Mouse (Mus musculus): ENCODE results near the gene Crim1. TPM values are rescaled to one million over a fixed set of nuclear protein-coding genes. Genes with fewer than 3 reads are reported as not detected.
A peak's percentile ranks its signal among the peaks of the same experiment; 100 is the strongest.

Crim1 gene
- 11.9 and 13.6 TPM in 2 replicates for polyA plus RNA-seq (2014; fragmentation: Nextera tagmentation; extraction: Ambion mirVana)

DNA sequence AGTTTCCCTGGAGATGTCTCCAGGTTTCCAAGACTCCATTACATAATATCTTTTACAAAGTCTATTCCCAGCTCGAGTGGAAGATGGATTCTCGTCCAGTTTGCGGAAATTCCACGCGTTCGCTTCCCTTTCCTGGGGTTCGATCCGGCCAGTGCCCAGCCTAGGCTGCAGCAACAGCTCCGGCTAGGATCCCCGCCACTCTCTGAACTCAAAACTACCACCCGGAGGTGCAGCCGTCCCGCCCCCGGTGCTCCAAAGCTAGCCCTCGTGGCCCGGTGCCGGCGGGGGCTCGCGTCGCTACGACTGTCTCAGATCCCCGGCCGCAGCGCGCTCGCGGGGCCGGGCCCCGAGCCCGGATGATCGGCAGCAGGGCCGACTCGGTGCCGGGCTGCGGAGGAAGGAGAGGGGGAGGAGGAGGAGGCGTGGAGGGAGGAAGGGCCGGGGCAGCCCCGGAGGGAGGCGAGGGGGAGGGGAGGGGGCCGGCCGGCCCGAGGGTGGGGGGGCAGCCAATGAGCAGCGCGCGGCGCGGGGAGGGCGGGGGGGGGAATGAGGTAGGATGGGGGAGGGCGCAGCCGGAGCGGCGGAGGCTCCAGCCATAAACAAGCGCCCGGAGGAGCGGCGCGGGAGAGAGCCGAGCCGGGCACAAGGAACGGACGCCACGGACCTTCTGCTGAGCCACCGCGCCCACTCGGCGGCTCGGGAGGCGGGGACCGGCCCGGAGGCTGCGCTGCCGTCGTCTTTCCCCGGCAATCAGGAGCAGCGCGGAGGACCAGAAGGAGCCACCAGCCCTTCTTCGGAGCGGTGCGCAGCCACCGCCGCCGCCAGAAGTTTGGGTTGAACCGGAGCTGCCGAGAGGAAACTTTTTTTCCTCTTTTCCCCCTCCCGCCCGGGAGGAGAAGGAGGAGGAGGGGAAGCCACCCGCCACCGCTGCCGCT, at the start of gene Crim1:
TSS of gene Crim1 (plus strand) at position 623 of the 935 bp plus-strand sequence.
- Histone ChIP-seq H3K36me3 (ENCODE audit: control insufficient read depth, insufficient read depth, low read length) (no peaks in the 10 kb centered on the region), H3K4me1 (ENCODE audit: control insufficient read depth, insufficient read depth, low read length) (peaks cover 21% of the 10 kb centered on the region), H3K4me2 (ENCODE audit: low read length) (peak within 1 kb of the TSS; percentile 98), H3K27me3 (ENCODE audit: control insufficient read depth, insufficient read depth, low read length) (no peaks in the 10 kb centered on the region), H3K9ac (replicated peaks; ENCODE audit: low read length) (peak within 1 kb of the TSS; percentile 73), H3K27ac (replicated peaks; ENCODE audit: low read depth, low read length) (peak within 1 kb of the TSS; percentile 91), H3K4me3 (replicated peaks; ENCODE audit: low read depth, low read length) (peak within 1 kb of the TSS; percentile 74), H3K9me3 (ENCODE audit: control insufficient read depth, low read length) (no peaks in the 10 kb centered on the region)
- peak; percentile 88 for DNase-seq
- WGBS: under 1% methylated on average over 61 of the region's 90 CpGs
- ATAC-seq (ENCODE audit: low FRiP score, low TSS enrichment): peak; percentile 82

GRCm38 (mm10) chr17:78151479-78152282, 48.4 kb upstream of the Crim1 start:
- Histone ChIP-seq H3K4me2 (ENCODE audit: low read length) (no peak overlapping the region), H3K9ac (replicated peaks; ENCODE audit: low read length) (no peak overlapping the region), H3K36me3 (ENCODE audit: control insufficient read depth, insufficient read depth, low read length) (no peaks in the 10 kb centered on the region), H3K27me3 (ENCODE audit: control insufficient read depth, insufficient read depth, low read length) (no peaks in the 10 kb centered on the region), H3K4me3 (replicated peaks; ENCODE audit: low read depth, low read length) (no peak overlapping the region), H3K9me3 (ENCODE audit: control insufficient read depth, low read length) (no peaks in the 10 kb centered on the region), H3K27ac (replicated peaks; ENCODE audit: low read depth, low read length) (no peak overlapping the region), H3K4me1 (ENCODE audit: control insufficient read depth, insufficient read depth, low read length) (no peaks in the 10 kb centered on the region)
- DNase-seq (peak; percentile 40), ATAC-seq (ENCODE audit: low FRiP score, low TSS enrichment) (no peak)
- 71% methylated on average over 13 of the region's 13 CpGs for WGBS

DNA sequence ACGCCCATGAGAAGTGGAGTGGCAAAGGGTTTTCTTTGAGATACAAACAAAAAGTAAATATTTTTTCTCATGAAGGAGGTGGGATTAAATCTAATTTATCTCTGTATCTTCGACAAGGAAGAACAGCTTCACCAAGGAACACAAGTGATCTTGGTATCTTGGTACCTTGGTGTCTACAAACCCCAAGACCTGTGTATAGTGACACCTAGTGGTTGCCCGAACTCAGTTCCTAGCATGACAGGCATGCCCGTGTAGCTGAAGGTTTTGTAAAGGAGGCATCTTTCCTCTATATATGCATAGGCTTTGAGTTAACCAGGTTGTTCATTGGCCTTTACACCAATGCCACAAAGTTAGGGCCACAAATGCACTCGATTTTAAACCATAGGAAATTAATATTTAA, 36.8 kb upstream of the Crim1 start:
- Histone ChIP-seq H3K9me3 (ENCODE audit: control insufficient read depth, low read length) (no peaks in the 10 kb centered on the region), H3K9ac (replicated peaks; ENCODE audit: low read length) (no peak overlapping the region), H3K4me3 (replicated peaks; ENCODE audit: low read depth, low read length) (no peak overlapping the region), H3K27ac (replicated peaks; ENCODE audit: low read depth, low read length) (no peak overlapping the region), H3K27me3 (ENCODE audit: control insufficient read depth, insufficient read depth, low read length) (no peaks in the 10 kb centered on the region), H3K4me1 (ENCODE audit: control insufficient read depth, insufficient read depth, low read length) (no peaks in the 10 kb centered on the region), H3K4me2 (ENCODE audit: low read length) (no peak overlapping the region), H3K36me3 (ENCODE audit: control insufficient read depth, insufficient read depth, low read length) (no peaks in the 10 kb centered on the region)
- WGBS: 32% methylated on average over 5 of the region's 5 CpGs
- ATAC-seq (ENCODE audit: low FRiP score, low TSS enrichment) (no peak), DNase-seq (peak; percentile 83)

DNA sequence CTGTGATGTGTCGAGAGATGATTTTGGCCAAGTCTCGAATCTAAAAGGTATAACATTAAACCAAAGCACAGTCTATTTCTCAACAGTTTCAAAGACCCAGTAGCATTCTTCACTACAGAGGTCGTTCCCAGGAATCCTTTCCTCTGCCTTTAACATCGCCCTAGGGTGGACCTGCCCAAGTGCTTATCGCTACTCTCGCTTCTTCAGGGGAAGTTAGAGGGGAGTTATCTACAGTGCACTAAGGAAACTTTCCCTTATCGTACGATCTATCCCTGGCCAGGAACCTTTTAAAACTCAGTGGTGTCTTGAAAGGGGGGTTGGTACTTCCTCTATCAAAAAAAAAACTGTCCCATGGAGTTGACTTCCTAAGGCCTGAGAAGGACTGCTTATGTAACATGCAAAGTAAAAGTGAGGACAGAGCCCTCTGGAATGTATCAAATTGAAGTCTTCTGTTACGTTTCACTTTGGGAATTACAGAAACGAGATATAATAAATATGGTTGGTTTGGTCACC, 36.3 kb upstream of the Crim1 start:
- H3K4me3 ChIP-seq (replicated peaks; ENCODE audit: low read depth, low read length): no peak overlapping the region
- DNase-seq (no peak), ATAC-seq (ENCODE audit: low FRiP score, low TSS enrichment) (no peak)
- H3K27me3 ChIP-seq (ENCODE audit: control insufficient read depth, insufficient read depth, low read length): no peaks in the 10 kb centered on the region
- no peaks in the 10 kb centered on the region for H3K9me3 ChIP-seq (ENCODE audit: control insufficient read depth, low read length)
- H3K4me1 ChIP-seq (ENCODE audit: control insufficient read depth, insufficient read depth, low read length): no peaks in the 10 kb centered on the region
- no peak overlapping the region for H3K4me2 ChIP-seq (ENCODE audit: low read length)
- no peak overlapping the region for H3K9ac ChIP-seq (replicated peaks; ENCODE audit: low read length)
- WGBS: 91% methylated on average over 10 of the region's 10 CpGs
- no peaks in the 10 kb centered on the region for H3K36me3 ChIP-seq (ENCODE audit: control insufficient read depth, insufficient read depth, low read length)
- H3K27ac ChIP-seq (replicated peaks; ENCODE audit: low read depth, low read length): no peak overlapping the region

DNA sequence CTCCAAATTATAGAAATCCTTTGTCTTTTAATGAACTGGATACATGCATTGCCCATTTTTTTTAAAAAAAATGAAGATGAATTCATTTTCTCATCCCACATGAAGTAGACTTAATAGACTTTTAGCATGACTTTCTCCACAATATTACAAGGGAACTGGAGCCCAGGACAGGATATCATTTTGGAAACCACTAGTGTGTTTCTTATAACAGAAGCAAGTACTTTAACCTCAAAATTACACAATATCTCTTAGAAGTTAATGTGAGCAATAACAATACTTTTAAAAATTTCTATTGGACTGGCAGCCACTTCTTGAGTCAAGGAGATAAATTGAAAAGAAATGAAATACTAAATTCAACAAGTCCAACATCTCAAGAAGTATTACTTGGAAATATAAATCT, 34.2 kb upstream of the Crim1 start:
- ATAC-seq (ENCODE audit: low FRiP score, low TSS enrichment): no peak

GRCm38 (mm10) chr17:78166566-78166965, 33.5 kb upstream of the Crim1 start:
- DNase-seq (no peak), ATAC-seq (ENCODE audit: low FRiP score, low TSS enrichment) (no peak)
- Histone ChIP-seq H3K9ac (replicated peaks; ENCODE audit: low read length) (no peak overlapping the region), H3K27ac (replicated peaks; ENCODE audit: low read depth, low read length) (no peak overlapping the region), H3K4me3 (replicated peaks; ENCODE audit: low read depth, low read length) (no peak overlapping the region), H3K4me2 (ENCODE audit: low read length) (no peak overlapping the region), H3K9me3 (ENCODE audit: control insufficient read depth, low read length) (no peaks in the 10 kb centered on the region), H3K4me1 (ENCODE audit: control insufficient read depth, insufficient read depth, low read length) (no peaks in the 10 kb centered on the region), H3K27me3 (ENCODE audit: control insufficient read depth, insufficient read depth, low read length) (no peaks in the 10 kb centered on the region), H3K36me3 (ENCODE audit: control insufficient read depth, insufficient read depth, low read length) (no peaks in the 10 kb centered on the region)
- 84% methylated on average over 4 of the region's 4 CpGs for WGBS

More for the DNA sequence above, 34.2 kb upstream of the Crim1 start:
- Histone ChIP-seq H3K9ac (replicated peaks; ENCODE audit: low read length) (no peak overlapping the region), H3K27me3 (ENCODE audit: control insufficient read depth, insufficient read depth, low read length) (no peaks in the 10 kb centered on the region), H3K36me3 (ENCODE audit: control insufficient read depth, insufficient read depth, low read length) (no peaks in the 10 kb centered on the region), H3K4me3 (replicated peaks; ENCODE audit: low read depth, low read length) (no peak overlapping the region), H3K4me1 (ENCODE audit: control insufficient read depth, insufficient read depth, low read length) (no peaks in the 10 kb centered on the region), H3K4me2 (ENCODE audit: low read length) (no peak overlapping the region), H3K27ac (replicated peaks; ENCODE audit: low read depth, low read length) (no peak overlapping the region), H3K9me3 (ENCODE audit: control insufficient read depth, low read length) (no peaks in the 10 kb centered on the region)
- no peak for DNase-seq

GRCm38 (mm10) chr17:78172371-78172770, 27.7 kb upstream of the Crim1 start:
- H3K9ac ChIP-seq (replicated peaks; ENCODE audit: low read length): no peak overlapping the region
- H3K27ac ChIP-seq (replicated peaks; ENCODE audit: low read depth, low read length): no peak overlapping the region
- no peaks in the 10 kb centered on the region for H3K9me3 ChIP-seq (ENCODE audit: control insufficient read depth, low read length)
- ATAC-seq (ENCODE audit: low FRiP score, low TSS enrichment) (no peak), DNase-seq (no peak)
- H3K4me1 ChIP-seq (ENCODE audit: control insufficient read depth, insufficient read depth, low read length): no peaks in the 10 kb centered on the region
- no peaks in the 10 kb centered on the region for H3K27me3 ChIP-seq (ENCODE audit: control insufficient read depth, insufficient read depth, low read length)
- H3K4me2 ChIP-seq (ENCODE audit: low read length): no peak overlapping the region
- H3K36me3 ChIP-seq (ENCODE audit: control insufficient read depth, insufficient read depth, low read length): no peaks in the 10 kb centered on the region
- no peak overlapping the region for H3K4me3 ChIP-seq (replicated peaks; ENCODE audit: low read depth, low read length)
- 86% methylated on average over 2 of the region's 2 CpGs for WGBS

DNA sequence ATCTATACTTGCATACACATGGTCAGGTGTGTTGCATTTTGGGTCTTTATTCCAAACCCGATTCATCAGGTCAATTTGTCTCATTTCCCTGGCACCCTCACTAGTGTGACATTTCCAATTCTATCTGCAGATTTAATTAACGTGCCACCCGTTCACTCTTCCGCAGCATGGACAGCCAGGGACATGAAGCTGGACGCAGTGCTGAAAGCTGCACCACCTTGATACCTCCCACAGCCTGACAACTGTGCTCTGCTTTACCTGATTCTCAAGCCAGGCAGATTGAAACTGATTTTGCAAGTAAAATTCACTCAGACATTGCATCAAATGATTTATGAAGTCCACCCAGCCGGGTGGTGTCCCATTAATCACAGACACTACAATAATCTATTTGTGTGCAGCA, 19.3 kb upstream of the Crim1 start:
- Histone ChIP-seq H3K4me2 (ENCODE audit: low read length) (no peak overlapping the region), H3K4me3 (replicated peaks; ENCODE audit: low read depth, low read length) (no peak overlapping the region), H3K27ac (replicated peaks; ENCODE audit: low read depth, low read length) (no peak overlapping the region), H3K9ac (replicated peaks; ENCODE audit: low read length) (no peak overlapping the region), H3K4me1 (ENCODE audit: control insufficient read depth, insufficient read depth, low read length) (no peaks in the 10 kb centered on the region), H3K9me3 (ENCODE audit: control insufficient read depth, low read length) (no peaks in the 10 kb centered on the region), H3K36me3 (ENCODE audit: control insufficient read depth, insufficient read depth, low read length) (no peaks in the 10 kb centered on the region), H3K27me3 (ENCODE audit: control insufficient read depth, insufficient read depth, low read length) (no peaks in the 10 kb centered on the region)
- ATAC-seq (ENCODE audit: low FRiP score, low TSS enrichment) (no peak), DNase-seq (no peak)
- 85% methylated on average over 6 of the region's 6 CpGs for WGBS

Measured in midbrain, embryonic 14.5 days (tissue).